Mouse (Mus musculus) heart, embryonic 14.5 days (tissue): Measurements from ENCODE around the gene Thrb. TPM values are rescaled to one million over a fixed set of nuclear protein-coding genes. Genes with fewer than 3 reads are reported as not detected.

Experiments used
- ATAC-seq: fragments of 200-750 bp; cut with Nextera tagmentation; 2 replicates; pipeline ENCODE4 v1.8.0; 2017; ENCODE audit warnings: low read depth, moderate TSS enrichment; ENCODE audit not compliant: insufficient number of reproducible peaks, insufficient read depth, low FRiP score
- H3K27ac ChIP-seq, 2 experiments: fragments of 200-500 bp in 1 of 2; fragments of 300-500 bp in 1 of 2; sonication (generic) in 1 of 2; replicated peaks in 1 of 2; 2 replicates each; pipeline ENCODE4 v1.5.1; 2012 to 2014; ENCODE audit warnings: low read depth in 2 of 2, low read length in 2 of 2, control low read depth in 1 of 2, mild to moderate bottlenecking in 1 of 2, mixed read lengths in 1 of 2; ENCODE audit not compliant: control insufficient read depth in 1 of 2, insufficient read depth in 1 of 2
- H3K27me3 ChIP-seq: fragments of 300-500 bp; sonication (generic); 2 replicates; pipeline ENCODE4 v1.6.1; 2014; ENCODE audit warnings: mild to moderate bottlenecking, low read length, control low read depth; ENCODE audit not compliant: control insufficient read depth, insufficient read depth
- H3K36me3 ChIP-seq: fragments of 300-500 bp; sonication (generic); 2 replicates; pipeline ENCODE4 v1.6.1; 2014; ENCODE audit warnings: mild to moderate bottlenecking, control low read depth, low read length, mixed read lengths; ENCODE audit not compliant: control insufficient read depth, insufficient read depth
- H3K4me1 ChIP-seq, 2 experiments: fragments of 200-500 bp in 1 of 2; fragments of 300-500 bp in 1 of 2; sonication (generic) in 1 of 2; 2 replicates each; pipeline ENCODE4 v1.6.1; 2012 to 2014; ENCODE audit warnings: low read length in 2 of 2, control low read depth in 1 of 2, mixed read lengths in 1 of 2; ENCODE audit not compliant: control insufficient read depth in 2 of 2, insufficient read depth in 2 of 2
- H3K4me2 ChIP-seq: fragments of 300-500 bp; sonication (generic); 2 replicates; pipeline ENCODE4 v1.6.1; 2014; ENCODE audit warnings: mild to moderate bottlenecking, low read length
- H3K4me3 ChIP-seq, 2 experiments: fragments of 200-500 bp in 1 of 2; fragments of 300-500 bp in 1 of 2; sonication (generic) in 1 of 2; 2 replicates each; pipeline ENCODE4 v1.5.1; 2012 to 2014; ENCODE audit warnings: low read length in 2 of 2, mild to moderate bottlenecking in 2 of 2, control low read depth in 1 of 2, low read depth in 1 of 2, moderate library complexity in 1 of 2; ENCODE audit not compliant: control insufficient read depth in 1 of 2, insufficient read depth in 1 of 2
- H3K9ac ChIP-seq: fragments of 300-500 bp; sonication (generic); 2 replicates; pipeline ENCODE4 v1.6.1; 2014; ENCODE audit warnings: mild to moderate bottlenecking, low read length
- H3K9me3 ChIP-seq: fragments of 300-500 bp; sonication (generic); 2 replicates; pipeline ENCODE4 v1.6.1; 2016; ENCODE audit warnings: low read length, control low read depth; ENCODE audit not compliant: control insufficient read depth
- WGBS: fragments of 180-500 bp; shearing (Covaris S2); extraction: QIAGEN DNeasy Blood & Tissue Kit; methylation state at CpG from one replicate; pipeline ENCODE4 v1.1.7; 2014; 5-methylcytosine and 5-hydroxymethylcytosine counted together
- polyA plus RNA-seq: library from polyadenylated mRNA; unstranded; fragments of >200 nt; fragmentation: Nextera tagmentation; extraction: Ambion mirVana; gene quantifications from 2 replicates; pipeline ENCODE4 v1.2.1, GENCODE M21; 2014

Thrb gene
- polyA plus RNA-seq, 1 experiment from 2014 or later = 1.5 TPM

DNA sequence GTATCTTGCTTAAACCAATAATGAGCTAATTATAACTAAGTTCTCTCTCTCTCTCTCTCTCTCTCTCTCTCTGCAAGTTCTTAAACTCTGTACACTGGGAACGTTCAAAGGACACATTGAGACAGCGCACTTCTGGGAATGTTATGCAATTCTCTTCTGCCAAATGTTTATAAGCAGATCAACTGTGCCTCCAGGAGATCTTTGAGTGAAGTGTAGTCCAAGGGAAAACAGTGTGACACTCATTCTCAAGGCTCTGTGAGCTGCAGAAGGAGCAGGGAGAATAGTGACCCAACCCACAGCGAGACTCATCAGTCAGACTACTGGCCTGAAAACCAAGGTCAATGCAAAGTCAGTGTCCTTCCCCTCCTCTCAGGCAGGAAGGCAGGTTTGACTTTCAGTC, 87.9 kb downstream of the Thrb start:
- no peak overlapping the region for H3K27ac ChIP-seq
- H3K4me3 ChIP-seq = no peak overlapping the region
- H3K9ac ChIP-seq = no peak overlapping the region
- no peak overlapping the region for H3K4me2 ChIP-seq
- H3K27me3 ChIP-seq = no peaks in the 10 kb centered on the region
- no peaks in the 10 kb centered on the region for H3K36me3 ChIP-seq
- no peak for ATAC-seq
- H3K9me3 ChIP-seq = no peaks in the 10 kb centered on the region
- no peaks in the 10 kb centered on the region for H3K4me1 ChIP-seq
- 79% methylated on average over 3 of the region's 3 CpGs for WGBS

DNA sequence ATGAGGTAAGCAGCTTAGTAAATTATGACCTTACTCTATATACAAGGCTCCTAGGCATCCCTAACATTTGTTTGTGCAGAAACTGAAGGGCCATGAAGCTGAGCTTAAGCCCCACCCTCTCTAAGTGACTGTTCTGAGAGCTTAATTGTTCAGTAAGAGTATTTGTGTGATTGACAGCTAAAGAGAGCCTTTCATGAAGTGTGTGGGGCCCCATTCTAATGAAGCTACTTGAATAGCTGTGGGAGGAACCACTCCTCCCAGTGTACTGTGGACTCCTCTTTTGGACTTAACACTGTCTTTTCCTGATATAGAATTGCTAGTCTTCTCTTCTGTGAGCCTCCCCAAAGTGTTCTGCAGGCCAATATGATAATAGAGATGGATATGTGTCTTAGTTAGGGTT, 88.9 kb downstream of the Thrb start:
- no peak overlapping the region for H3K9ac ChIP-seq
- no peak overlapping the region for H3K27ac ChIP-seq
- no peak overlapping the region for H3K4me3 ChIP-seq
- ATAC-seq = no peak
- no peaks in the 10 kb centered on the region for H3K9me3 ChIP-seq
- H3K27me3 ChIP-seq = no peaks in the 10 kb centered on the region
- H3K4me2 ChIP-seq = no peak overlapping the region
- no peaks in the 10 kb centered on the region for H3K4me1 ChIP-seq
- H3K36me3 ChIP-seq = no peaks in the 10 kb centered on the region

DNA sequence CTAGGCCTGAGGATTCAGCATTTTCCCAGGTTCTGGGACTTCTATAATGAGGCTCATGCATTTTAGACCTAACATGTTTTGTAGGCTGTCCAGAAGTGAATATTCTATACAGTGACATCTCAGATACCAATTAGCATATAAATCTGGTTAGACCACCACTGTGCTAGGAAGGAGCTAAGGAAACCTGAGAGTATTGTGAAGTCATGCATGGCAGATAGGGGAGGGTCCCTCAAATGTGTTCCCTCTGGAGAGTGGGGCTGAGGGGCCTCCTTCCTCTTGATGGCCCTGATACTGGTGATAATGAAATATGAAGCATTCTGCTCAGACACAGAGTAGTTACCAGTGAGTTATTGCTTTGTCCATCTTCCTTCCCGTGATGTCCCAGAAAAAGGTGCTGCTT, 91.8 kb downstream of the Thrb start:
- H3K4me1 ChIP-seq = no peaks in the 10 kb centered on the region
- no peaks in the 10 kb centered on the region for H3K27me3 ChIP-seq
- no peak overlapping the region for H3K27ac ChIP-seq
- no peak for ATAC-seq
- H3K4me2 ChIP-seq = no peak overlapping the region
- no peak overlapping the region for H3K4me3 ChIP-seq
- 81% methylated on average over 1 of the region's 1 CpGs for WGBS
- H3K9ac ChIP-seq = no peak overlapping the region
- H3K9me3 ChIP-seq = no peaks in the 10 kb centered on the region
- H3K36me3 ChIP-seq = no peaks in the 10 kb centered on the region

DNA sequence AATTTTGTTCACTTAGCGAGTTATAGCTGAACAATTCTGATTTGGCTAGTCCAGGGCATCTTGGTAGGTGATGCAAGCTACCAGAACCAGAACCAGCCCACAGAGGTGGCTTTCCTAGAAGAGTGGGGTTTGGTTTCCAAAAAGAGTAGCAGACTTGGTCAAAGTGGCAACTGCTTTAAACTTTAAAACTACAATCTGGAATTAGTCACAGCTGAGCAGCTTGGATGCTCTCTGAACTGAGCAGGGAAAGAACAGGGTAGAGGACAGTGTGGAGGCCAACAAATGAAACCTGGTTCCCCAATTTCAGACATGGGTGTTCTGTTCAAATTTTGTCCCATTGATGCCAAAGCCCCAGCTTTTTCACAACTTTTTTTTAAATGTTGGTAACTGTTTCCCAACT, 93.4 kb downstream of the Thrb start:
- H3K27ac ChIP-seq = no peak overlapping the region
- H3K36me3 ChIP-seq = no peaks in the 10 kb centered on the region
- no peak overlapping the region for H3K4me2 ChIP-seq
- H3K9ac ChIP-seq = no peak overlapping the region
- 73% methylated on average over 1 of the region's 1 CpGs for WGBS
- no peak for ATAC-seq
- no peaks in the 10 kb centered on the region for H3K4me1 ChIP-seq
- no peak overlapping the region for H3K4me3 ChIP-seq
- H3K9me3 ChIP-seq = no peaks in the 10 kb centered on the region
- H3K27me3 ChIP-seq = no peaks in the 10 kb centered on the region

DNA sequence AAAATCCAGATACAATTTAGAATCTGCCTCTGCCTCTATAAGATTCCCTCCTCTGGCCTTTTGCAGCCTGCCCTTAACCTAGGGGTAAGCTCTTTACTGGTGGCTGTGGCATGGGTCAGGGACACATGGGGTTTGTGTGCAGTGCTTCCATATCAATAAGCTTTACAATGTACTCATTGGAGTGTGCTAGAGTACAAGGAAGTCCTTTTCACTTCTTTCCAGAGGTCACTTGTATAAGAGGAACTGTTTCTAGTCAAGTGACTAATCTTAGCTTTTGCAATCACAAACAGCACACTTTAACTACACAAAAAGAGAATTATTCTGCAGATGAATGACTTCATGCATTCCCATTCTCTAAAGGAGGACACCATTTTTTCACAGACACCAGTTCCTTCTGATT, 96.7 kb downstream of the Thrb start:
- no peak overlapping the region for H3K4me2 ChIP-seq
- H3K36me3 ChIP-seq = no peaks in the 10 kb centered on the region
- no peaks in the 10 kb centered on the region for H3K4me1 ChIP-seq
- no peak overlapping the region for H3K9ac ChIP-seq
- ATAC-seq = no peak
- no peak overlapping the region for H3K4me3 ChIP-seq
- H3K9me3 ChIP-seq = no peaks in the 10 kb centered on the region
- H3K27ac ChIP-seq = no peak overlapping the region
- H3K27me3 ChIP-seq = no peaks in the 10 kb centered on the region

DNA sequence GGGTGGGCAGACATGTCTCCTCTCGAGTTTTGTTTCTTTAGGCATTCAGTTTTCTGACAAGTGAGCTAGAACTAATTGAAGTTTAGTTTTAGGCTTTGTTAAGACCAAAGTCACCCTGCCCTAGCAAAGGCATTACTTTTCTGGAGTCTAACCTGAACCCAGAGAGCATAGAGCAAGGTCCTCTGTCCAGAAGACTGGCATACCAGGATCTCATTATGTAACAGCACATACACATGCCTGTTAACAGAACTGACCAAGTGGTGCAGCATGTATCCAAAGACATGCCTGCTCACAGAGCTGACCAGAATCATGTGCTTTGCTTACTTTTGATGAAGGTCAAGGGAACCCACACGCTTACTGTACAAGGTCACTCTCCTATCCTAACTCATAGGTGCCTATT, 107.9 kb downstream of the Thrb start:
- Histone ChIP-seq H3K27ac (no peak overlapping the region), H3K4me3 (no peak overlapping the region)
- WGBS = 46% methylated on average over 2 of the region's 2 CpGs

DNA sequence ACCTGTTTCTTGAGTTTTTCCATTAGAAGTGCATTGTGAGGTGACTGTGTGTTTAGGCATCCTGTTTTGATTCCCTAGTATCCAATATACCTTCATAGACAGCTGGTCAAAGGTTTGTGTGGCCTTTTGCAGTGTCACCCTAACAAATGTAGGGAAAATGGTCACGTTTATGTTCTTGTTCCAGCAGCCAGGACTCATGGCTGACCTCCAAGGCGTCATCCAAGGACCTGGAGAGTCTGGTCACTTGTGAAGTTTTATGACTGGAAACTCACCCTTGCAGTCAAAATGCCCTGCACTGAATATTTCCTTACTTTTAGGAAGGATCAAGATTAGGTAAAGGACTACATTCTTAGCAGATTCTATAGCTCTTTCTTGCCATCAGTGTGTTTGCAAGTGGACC, 114.3 kb downstream of the Thrb start:
- H3K27me3 ChIP-seq = no peaks in the 10 kb centered on the region
- H3K4me3 ChIP-seq = no peak overlapping the region
- H3K4me2 ChIP-seq = no peak overlapping the region
- H3K36me3 ChIP-seq = no peaks in the 10 kb centered on the region
- 70% methylated on average over 2 of the region's 2 CpGs for WGBS
- no peak for ATAC-seq
- H3K9ac ChIP-seq = no peak overlapping the region
- H3K4me1 ChIP-seq = no peaks in the 10 kb centered on the region
- no peaks in the 10 kb centered on the region for H3K9me3 ChIP-seq
- H3K27ac ChIP-seq = no peak overlapping the region

More for the DNA sequence above, 107.9 kb downstream of the Thrb start:
- H3K4me1 ChIP-seq = no peaks in the 10 kb centered on the region
- no peaks in the 10 kb centered on the region for H3K27me3 ChIP-seq
- no peak overlapping the region for H3K4me2 ChIP-seq
- H3K9me3 ChIP-seq = no peaks in the 10 kb centered on the region
- no peak for ATAC-seq
- no peak overlapping the region for H3K9ac ChIP-seq
- no peaks in the 10 kb centered on the region for H3K36me3 ChIP-seq

DNA sequence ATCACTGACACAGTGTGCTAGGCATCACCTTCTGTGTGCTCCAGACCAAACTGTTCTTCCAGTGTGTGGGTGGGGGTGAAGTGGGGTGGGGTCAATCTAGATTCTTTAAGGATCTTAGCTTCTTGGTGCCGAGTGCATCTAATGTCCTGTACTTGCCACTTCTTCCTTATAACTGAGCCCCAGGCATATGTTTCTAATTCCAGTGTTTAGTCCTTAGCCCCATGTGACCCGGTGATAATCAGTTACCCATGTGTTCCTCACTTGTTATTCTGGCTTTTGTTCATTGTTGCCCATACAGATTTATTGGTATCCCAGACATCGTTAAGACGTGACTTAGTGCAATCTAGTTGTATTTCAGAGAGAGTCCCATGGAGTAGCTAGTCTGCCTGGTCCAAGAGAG, 121.9 kb downstream of the Thrb start:
- H3K9ac ChIP-seq = no peak overlapping the region
- H3K4me1 ChIP-seq = peaks cover 0 to 6% of the 10 kb centered on the region in 2 experiments; a peak in 1 of 4 replicates
- no peaks in the 10 kb centered on the region for H3K27me3 ChIP-seq
- H3K36me3 ChIP-seq = no peaks in the 10 kb centered on the region
- no peak overlapping the region for H3K4me3 ChIP-seq
- 76% methylated on average over 4 of the region's 4 CpGs for WGBS
- H3K9me3 ChIP-seq = no peaks in the 10 kb centered on the region
- no peak overlapping the region for H3K4me2 ChIP-seq
- no peak for ATAC-seq
- H3K27ac ChIP-seq = no peak overlapping the region
